Mouse (Mus musculus) heart, embryonic 15.5 days (tissue): ENCODE measurements around the gene Shisa4. TPM values are rescaled to one million over a fixed set of nuclear protein-coding genes. Genes with fewer than 3 reads are reported as not detected.

Source experiments
- ATAC-seq: fragments of 200-750 bp; cut with Nextera tagmentation; replicated peaks from 2 replicates; pipeline ENCODE4 v1.8.0; 2017; ENCODE audit warnings: low read depth, moderate TSS enrichment; ENCODE audit not compliant: insufficient number of reproducible peaks, insufficient read depth, low FRiP score
- H3K27ac ChIP-seq: fragments of 300-500 bp; sonication (generic); 2 replicates; pipeline ENCODE4 v1.5.1; 2015; ENCODE audit warnings: mild to moderate bottlenecking, inconsistent platforms
- H3K27me3 ChIP-seq: fragments of 300-500 bp; sonication (generic); 2 replicates; pipeline ENCODE4 v1.6.1; 2015; ENCODE audit warnings: inconsistent platforms
- H3K36me3 ChIP-seq: fragments of 300-500 bp; sonication (generic); 2 replicates; pipeline ENCODE4 v1.6.1; 2015; ENCODE audit warnings: mild to moderate bottlenecking, inconsistent platforms
- H3K4me1 ChIP-seq: fragments of 300-500 bp; sonication (generic); replicated peaks from 2 replicates; pipeline ENCODE4 v1.6.1; 2015; ENCODE audit warnings: inconsistent platforms
- H3K4me2 ChIP-seq: fragments of 300-500 bp; sonication (generic); 2 replicates; pipeline ENCODE4 v1.6.1; 2015; ENCODE audit warnings: inconsistent platforms, mild to moderate bottlenecking, moderate library complexity
- H3K4me3 ChIP-seq: fragments of 300-500 bp; sonication (generic); 2 replicates; pipeline ENCODE4 v1.5.1; 2015; ENCODE audit warnings: mild to moderate bottlenecking, inconsistent platforms
- H3K9ac ChIP-seq: fragments of 300-500 bp; sonication (generic); 2 replicates; pipeline ENCODE4 v1.6.1; 2015; ENCODE audit warnings: mild to moderate bottlenecking, inconsistent platforms
- H3K9me3 ChIP-seq: fragments of 300-500 bp; sonication (generic); replicated peaks from 2 replicates; pipeline ENCODE4 v1.6.1; 2016; ENCODE audit warnings: inconsistent platforms
- WGBS: fragments of 180-500 bp; shearing (Covaris S2); methylation state at CpG from one replicate; pipeline ENCODE4 v1.1.7; 2015; ENCODE audit warnings: mixed read lengths; 5-methylcytosine and 5-hydroxymethylcytosine counted together
- polyA plus RNA-seq: library from polyadenylated mRNA; unstranded; fragments of >200 nt; fragmentation: Nextera tagmentation; extraction: Ambion mirVana; gene quantifications from 2 replicates; pipeline ENCODE4 v1.2.1, GENCODE M21; 2015

Gene Shisa4
- polyA plus RNA-seq, 1 experiment from 2014 or later = 26.0 TPM

GRCm38 (mm10) chr1:135324571-135324970 is 50.5 kb downstream of the Shisa4 start, which contains the start of gene Lmod1:
Gene Lmod1 (plus strand): TSS chr1:135324807.
- Histone ChIP-seq H3K9me3 (no peaks in the 10 kb centered on the region), H3K4me1 (peaks cover 12% of the 10 kb centered on the region), H3K9ac (peak within 1 kb of the TSS; percentile 39; the same call in 1 of the 2 replicates), H3K27me3 (peaks cover 4% of the 10 kb centered on the region; the same call in 1 of the 2 replicates), H3K4me2 (peak within 1 kb of the TSS; percentile 56), H3K36me3 (no peaks in the 10 kb centered on the region), H3K27ac (peak within 1 kb of the TSS; percentile 62; the same call in 1 of the 2 replicates), H3K4me3 (peak within 1 kb of the TSS; percentile 30)
- WGBS = 12% methylated on average over 8 of the region's 8 CpGs
- ATAC-seq = peak; percentile 53

GRCm38 (mm10) chr1:135323367-135323901 is 51.6 kb downstream of the Shisa4 start:
- Histone ChIP-seq H3K36me3 (no peaks in the 10 kb centered on the region), H3K27me3 (peaks cover 4% of the 10 kb centered on the region; the same call in 1 of the 2 replicates), H3K4me2 (no peak overlapping the region), H3K9ac (no peak overlapping the region), H3K9me3 (no peaks in the 10 kb centered on the region), H3K27ac (no peak overlapping the region), H3K4me3 (no peak overlapping the region), H3K4me1 (peaks cover 9% of the 10 kb centered on the region)
- no peak for ATAC-seq
- 80% methylated on average over 7 of the region's 7 CpGs for WGBS

Other genes starting within 250 kb of the Shisa4 start
- 1.8 and 10.2 TPM in 2 replicates for gene Ptpn7, start 242.5 kb downstream of the Shisa4 start, polyA plus RNA-seq
- 34.0 and 45.6 TPM in 2 replicates for gene Arl8a, start 228.4 kb downstream of the Shisa4 start, polyA plus RNA-seq
- gene Gpr37l1, start 207.6 kb downstream of the Shisa4 start, polyA plus RNA-seq = 0.06 TPM in 1 of 2 replicates, not detected in the other
- gene Elf3, start 116.7 kb downstream of the Shisa4 start, polyA plus RNA-seq = 1.4 and 2.6 TPM in 2 replicates
- gene Rnpep, start 91.2 kb downstream of the Shisa4 start, polyA plus RNA-seq = 47.2 and 63.0 TPM in 2 replicates
- 287 and 387 TPM in 2 replicates for gene Timm17a, start 61.5 kb downstream of the Shisa4 start, polyA plus RNA-seq
- 2.0 and 3.6 TPM in 2 replicates for gene Lmod1, start 50.4 kb downstream of the Shisa4 start, polyA plus RNA-seq
- gene Ipo9, start 55.3 kb upstream of the Shisa4 start, polyA plus RNA-seq = 63.9 and 82.7 TPM in 2 replicates
- 20.7 and 27.8 TPM in 2 replicates for gene Nav1, start 232.1 kb upstream of the Shisa4 start, polyA plus RNA-seq